Mouse (Mus musculus) thymus, postnatal 0 days (tissue): ENCODE results near the gene Nsg1. TPM values are rescaled to one million over a fixed set of nuclear protein-coding genes. Genes with fewer than 3 reads are reported as not detected.

Experiments
- DNase-seq: peaks from one replicate; pipeline ENCODE4 v3.0.0-alpha.2; 2015; ENCODE audit warnings: low spot score
- polyA plus RNA-seq: library from polyadenylated mRNA; unstranded; fragments of >200 nt; fragmentation: Nextera tagmentation; extraction: Ambion mirVana; gene quantifications from 2 replicates; pipeline ENCODE4 v1.2.1, GENCODE M21; 2015

The Nsg1 gene
- polyA plus RNA-seq = 4.1 and 5.3 TPM in 2 replicates

DNA sequence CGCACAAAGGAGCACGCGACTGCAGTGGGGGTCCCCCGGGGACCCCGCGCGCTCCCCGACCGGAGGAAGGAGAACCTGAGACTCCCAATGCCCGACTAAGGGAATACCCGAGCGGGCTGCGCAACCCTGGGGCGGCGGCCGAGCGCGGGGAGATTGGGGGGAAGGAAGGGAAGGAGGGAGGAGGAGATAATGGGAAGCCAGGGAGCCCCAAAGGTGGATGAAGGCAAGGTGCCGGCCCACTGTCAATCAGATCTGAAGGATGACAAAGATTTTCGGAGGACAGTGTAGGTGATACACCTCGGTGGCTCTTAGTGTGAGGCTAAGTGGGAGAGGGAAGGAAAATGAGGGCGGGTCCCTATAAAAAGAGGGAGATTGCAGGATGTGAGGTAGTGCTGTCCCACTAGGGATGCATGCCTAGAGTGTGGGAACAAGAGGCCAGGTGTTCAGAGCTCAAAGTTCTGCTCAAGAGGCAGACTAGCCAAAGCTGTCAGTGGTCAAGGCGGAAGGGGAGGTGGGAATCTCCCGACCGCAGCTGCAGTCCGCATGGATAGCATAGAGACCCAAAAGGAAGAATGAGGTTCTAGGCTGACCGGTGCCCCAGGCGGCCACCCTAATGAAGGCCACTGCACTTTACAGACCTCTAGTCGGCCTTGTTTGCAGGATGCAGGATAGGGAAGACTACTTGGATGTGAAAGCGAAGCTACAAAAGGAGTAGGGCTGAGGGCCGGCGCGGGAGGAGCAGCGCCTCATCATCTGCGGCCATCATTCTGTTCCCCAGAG is at the start of gene Nsg1:
Gene Nsg1 (minus strand): TSS at position 274 of the 780 bp plus-strand sequence.
- DNase-seq = no peak

DNA sequence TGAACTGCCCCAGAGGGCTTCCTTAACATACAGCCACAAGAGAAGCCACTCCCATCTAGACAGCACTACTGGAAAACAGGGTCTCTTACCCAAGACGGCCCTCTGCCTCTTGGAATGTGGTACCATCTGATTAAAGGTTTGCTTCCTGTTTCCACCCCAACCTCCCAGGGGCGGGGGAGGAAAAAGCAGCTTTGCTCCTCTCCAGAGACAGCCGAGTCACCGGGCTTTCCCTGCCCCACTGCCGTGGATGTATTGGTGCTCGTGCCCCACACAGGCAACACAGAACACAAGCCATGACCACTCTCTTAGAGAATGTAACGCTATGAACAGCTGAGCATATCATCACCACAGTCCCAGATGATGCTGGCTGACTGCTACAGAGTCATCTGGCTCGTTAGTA is 49.3 kb upstream of the Nsg1 start:
- no peak for DNase-seq

- DNase-seq = no peak
Observed at GRCm38 (mm10) chr5:38205303-38205726, 45.6 kb upstream of the Nsg1 start.

DNA sequence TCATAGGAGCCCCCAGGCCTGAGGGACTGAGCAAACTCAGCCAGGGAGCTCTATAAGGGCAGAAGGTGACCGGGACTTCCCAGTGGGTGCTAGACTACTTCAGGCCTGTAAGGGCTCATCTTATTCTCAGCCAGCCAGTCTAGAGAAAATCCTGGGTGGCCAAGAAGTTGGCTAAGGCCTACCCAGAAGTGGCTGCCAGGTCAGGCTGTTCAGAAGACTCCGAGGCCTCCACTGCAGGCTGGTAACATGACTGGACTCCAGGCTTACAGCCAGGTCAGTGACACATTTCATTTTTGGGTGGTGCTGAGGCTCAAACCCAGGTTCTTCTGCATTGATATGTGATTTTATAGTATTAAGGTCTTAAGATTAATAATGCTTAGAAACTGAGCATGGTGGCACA is 40.0 kb upstream of the Nsg1 start:
- DNase-seq = no peak

DNA sequence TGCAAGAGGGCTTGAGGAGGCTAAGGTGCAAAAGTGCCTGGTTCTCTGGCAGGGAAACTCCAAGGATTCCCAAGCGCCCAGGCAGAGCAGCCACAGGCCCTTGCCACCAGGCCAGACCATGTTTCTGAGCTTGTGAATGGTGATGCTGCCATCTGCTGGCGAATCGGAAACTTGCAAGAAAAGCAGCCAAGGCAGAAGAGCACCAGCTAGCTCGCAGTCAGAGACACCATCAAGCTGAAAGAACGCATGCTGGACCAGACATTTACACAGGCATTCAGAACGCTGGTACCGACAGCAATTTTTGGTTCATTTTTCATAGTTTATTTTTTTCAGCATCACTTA is 37.7 kb upstream of the Nsg1 start:
- DNase-seq = peak; percentile 67

DNA sequence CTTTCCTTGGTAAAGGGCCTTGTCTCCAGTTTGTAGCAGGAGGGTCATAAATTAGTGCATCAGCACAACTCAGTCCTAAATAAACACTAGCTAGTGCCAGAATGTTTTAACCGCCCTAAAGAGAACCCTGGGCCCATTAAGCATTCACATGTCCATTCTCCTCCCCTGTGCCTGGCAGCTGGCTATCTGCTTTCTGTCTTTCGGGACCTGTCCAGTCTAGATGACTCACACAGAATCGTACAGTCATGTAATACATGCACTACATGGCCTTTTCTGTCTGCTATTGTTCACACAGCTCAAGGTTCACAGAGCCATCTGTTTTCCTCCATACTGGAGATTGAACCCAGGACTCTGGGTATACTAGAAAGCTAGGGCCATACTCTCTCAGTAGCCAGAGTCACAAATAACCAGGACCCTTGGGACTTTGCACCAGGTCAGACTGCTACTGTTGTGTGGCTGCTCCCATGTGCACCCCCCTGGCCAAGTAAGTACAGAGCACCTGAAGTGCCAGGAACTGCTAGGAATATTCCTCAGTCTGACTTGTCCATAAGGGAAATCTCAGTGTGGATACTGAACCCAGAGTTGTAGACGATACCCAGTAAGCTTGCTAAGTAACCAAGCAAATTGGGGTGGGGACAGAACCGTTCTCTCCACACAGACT is 37.2 kb upstream of the Nsg1 start:
- DNase-seq = no peak

GRCm38 (mm10) chr5:38195941-38196340 is 36.2 kb upstream of the Nsg1 start:
- DNase-seq = no peak

GRCm38 (mm10) chr5:38194946-38195345 is 35.2 kb upstream of the Nsg1 start:
- no peak for DNase-seq

DNA sequence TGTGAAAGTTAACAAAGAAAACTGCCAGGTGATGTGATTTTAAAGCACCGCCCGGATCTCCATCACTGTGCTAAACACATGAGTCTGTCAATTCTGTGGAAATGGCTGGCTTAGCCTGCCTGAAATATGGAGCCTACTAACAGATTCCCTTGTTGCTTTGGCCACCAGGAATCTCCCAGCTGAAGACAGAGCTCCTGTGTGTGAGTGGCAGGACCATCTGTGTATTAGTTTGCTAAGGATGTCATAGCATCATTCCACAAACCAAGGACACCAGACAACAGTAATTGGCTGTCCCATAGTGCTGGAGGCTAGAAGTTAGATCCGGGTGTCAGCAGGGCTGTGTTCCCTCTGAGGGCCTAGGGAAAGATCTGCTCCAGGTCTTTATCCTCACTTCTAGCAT is 31.2 kb upstream of the Nsg1 start:
- no peak for DNase-seq

DNA sequence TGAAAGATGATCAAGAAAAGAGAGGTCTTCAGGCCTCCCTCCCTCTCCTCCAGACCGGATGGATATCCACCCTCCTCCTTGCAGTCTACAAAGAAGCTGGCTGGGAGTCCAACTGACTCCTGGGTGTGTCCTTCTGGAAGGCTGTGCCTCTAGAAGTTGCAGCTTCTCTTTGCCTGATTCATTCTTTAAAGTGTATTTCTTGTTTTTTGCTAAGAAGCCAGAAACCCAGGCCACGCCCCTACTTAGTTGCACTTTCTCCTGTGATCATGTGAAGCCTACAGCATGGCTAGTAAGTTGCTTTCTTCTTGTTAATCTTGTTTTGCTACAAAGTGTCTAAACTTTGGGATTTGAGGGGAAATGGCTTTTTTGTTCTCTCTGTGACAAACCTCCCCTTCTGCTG is 27.3 kb upstream of the Nsg1 start:
- no peak for DNase-seq

DNA sequence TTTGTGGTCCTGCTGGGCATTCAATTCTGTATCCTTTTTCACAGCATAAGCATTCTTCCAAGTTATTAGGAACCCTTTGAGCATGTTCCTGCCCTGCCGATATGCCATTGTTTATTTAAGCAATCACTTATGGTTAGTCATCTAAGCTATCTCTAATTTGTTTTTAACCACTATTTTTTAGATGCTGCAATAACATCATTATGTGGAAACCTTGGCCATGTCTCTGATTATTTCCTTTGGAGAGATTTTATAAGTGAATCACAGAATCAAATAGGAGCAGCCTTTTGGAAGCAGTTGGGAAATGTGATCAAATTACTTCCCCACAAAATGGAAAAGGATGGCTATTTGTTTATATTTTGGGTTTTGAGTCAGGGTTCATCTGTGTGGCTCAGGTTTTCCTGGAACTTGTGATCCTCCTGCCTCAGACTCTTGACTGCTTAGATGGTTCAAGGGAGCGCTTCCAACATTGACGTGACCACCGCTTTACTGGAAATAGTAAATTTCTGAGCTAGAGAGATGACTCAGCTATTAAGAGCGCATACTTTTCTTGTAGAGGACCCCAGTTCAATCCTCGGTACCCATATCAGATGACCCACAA is 25.1 kb upstream of the Nsg1 start:
- DNase-seq = no peak

DNA sequence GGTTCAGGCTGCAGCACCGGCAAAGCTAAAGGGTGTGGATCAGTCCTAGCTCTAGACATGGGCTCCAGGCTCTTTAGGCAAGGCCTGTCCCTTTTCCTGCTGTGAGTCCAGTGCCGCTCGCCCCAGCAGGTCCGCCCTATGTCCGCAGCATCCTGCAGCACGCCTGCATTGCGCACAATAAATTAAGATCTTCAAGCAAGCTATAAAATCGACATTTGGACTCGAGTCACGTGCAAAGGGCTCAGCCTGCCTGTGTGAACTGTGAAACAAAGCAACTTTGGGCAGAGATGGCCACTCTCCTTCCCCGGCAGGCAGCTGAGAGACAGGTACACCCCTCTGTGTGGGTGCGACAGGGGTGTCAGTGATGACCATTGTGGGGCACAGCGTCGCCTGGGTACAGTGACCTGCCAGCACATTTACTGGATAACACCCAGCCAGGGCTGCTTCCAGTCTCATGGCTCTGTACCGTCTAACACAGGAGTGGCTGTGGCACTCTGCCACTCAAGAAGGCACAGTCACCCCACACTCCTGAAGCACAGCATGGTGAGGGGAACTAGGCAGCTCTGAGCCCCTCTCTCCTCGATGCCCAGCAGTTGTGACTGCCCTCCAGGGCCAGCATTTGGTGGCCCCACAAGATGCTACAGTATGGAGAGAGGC is 14.7 kb upstream of the Nsg1 start:
- DNase-seq = no peak

DNA sequence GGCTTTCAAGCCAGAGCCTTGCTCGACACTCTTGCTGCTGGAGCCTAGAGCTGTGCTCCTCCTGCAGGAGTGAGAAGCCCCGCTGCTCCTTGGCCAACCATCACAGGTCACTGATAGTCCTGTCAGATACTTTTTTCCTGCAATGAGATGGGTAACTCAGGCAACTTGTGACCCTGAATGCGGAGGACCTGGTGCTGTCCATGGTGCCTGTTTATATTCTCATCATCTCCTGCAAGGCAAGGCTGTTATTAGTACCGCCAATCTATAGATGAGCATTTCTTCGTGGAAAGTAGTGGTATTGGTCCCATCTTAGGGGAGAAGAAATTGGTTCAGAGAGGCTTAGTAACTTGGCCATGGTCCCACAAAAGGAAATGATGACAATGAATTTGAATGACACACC is 14.1 kb upstream of the Nsg1 start:
- DNase-seq = no peak

DNA sequence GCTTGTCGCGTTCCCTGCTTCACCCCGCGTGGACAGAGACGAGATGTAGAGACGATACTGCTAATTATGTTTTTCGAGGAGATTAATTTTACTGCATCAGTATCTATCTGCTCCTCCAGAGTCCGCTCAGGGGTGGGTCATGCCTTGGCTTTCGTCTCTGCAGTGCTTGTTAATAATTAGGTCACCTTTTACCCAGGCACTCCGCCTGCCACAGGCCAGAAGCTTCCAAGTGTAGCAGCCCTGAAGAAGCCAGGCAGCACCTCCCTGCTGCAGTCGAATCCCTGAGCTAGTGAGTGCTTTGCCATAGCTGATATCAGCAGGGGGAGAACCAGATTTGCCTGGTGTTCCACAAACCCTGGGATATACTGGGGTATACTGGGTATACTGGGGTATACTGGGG is 8.8 kb upstream of the Nsg1 start:
- DNase-seq = no peak

DNA sequence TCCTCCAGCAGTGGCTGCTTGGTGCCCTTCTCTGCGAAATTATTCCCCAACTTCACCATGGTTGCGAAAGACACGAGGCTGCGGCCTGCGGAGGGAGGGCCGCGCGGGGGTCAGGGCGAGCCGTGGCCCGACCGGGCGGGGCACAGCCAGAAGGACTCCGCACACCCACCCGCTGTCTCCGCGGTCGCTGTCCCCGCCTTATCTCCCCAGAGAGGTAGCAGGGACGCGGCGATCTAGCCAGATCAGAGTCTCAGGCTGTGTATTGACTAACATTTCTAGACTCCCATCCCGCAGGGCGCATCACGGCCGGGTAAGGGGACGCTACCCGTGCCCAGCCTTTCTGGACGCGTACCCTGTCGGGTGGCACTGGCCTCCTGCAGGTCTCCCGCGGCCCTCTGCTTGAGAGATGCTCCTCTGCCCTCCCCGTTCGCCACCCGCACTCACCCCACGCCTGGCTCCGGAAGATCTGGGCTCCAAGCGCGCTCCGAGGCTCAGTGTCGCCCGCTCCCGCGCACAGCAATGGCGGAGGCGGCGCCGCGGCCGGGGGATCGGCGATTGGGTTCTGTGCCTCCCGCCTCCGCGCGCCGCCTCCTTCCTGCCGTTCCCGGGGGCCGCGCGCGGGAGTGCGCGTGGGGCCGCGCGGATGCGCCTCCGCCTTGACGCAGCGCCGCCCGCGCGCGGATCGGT is 617 bp downstream of the Nsg1 start:
- DNase-seq = peak; percentile 31

GRCm38 (mm10) chr5:38158501-38158946 is 1.2 kb downstream of the Nsg1 start:
- no peak for DNase-seq

GRCm38 (mm10) chr5:38157481-38158020 is 2.2 kb downstream of the Nsg1 start:
- no peak for DNase-seq

GRCm38 (mm10) chr5:38153636-38154035 is 6.1 kb downstream of the Nsg1 start:
- DNase-seq = no peak

- DNase-seq = no peak
Observed at GRCm38 (mm10) chr5:38152201-38153108, 7.3 kb downstream of the Nsg1 start.

GRCm38 (mm10) chr5:38151264-38151663 is 8.4 kb downstream of the Nsg1 start:
- DNase-seq = no peak
